Mouse (Mus musculus) gastrocnemius, postnatal 4 days (tissue): Measurements from ENCODE around the gene Tada3. TPM values are rescaled to one million over a fixed set of nuclear protein-coding genes. Genes with fewer than 3 reads are reported as not detected.
A peak's percentile ranks its signal among the peaks of the same experiment; 100 is the strongest.
"Not testable (repeated sequence)": the region's sequence is repeated elsewhere in the genome, so short reads cannot be mapped to it uniquely, and the experiment has no call there.

Experiments used
- DNase-seq, 2 experiments: peaks; one replicate each; pipeline ENCODE4 v3.0.0; 2021 to 2022; ENCODE audit warnings: low spot score in 2 of 2, mixed read lengths in 2 of 2
- microRNA-seq: library from miRNA; unstranded; fragments of <30 nt; microRNA quantifications from one replicate; pipeline ENCODE4 v1.2.0, GENCODE M21; 2021
- total RNA-seq, 2 experiments: library from RNA; stranded (reverse); gene quantifications; 2 replicates each; pipeline ENCODE4 v1.2.3; 2021

The Tada3 gene
- total RNA-seq, 2 experiments from 2014 or later: 30.0 to 32.3 TPM

- DNase-seq: peak in 1 of 2 experiments; percentile 53
These were observed 33.4 kb downstream of the Tada3 start for GRCm38 (mm10) chr6:113344321-113344720.

DNA sequence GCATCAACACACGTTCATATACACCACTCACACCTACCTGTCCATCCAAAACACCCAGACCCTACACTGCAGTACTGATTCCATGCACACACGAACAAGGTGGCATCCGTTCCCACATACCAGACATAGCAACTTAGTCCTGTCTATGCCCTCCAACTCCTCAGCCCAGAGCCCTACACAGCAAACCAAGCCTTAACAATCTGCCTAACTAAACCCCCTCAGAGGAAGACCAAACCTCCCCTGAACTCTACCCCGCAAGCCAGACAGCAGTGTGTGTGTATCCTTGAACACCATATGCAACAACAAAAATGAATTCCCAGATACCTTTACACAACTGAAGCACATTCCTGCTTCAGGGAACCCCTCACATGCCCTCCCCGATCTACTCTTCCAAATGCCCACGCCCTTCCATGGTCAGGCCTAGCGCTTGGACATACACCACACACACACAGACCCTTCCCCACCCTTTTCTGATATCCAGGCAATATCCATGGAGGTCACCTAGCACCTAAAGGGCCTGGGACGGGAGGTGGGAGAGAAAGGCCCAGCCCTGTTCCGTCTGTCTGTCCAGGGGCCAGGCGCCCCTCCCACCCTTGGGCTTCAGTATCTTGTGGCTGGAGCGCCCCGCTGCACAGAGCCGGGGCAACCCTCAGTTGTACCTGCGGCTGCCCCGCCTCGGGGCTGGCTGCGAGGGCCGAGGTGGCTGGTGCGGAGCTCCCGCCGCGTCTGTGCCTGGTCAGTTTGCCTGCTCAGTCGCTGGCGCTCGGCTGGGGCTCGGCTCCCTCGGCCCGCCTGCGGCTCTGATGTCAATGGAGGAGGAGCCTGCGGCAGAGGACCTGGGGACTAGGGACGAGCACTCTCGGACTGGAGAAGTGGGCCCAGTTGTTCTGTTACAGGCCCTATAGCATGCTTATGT lies 34.2 kb downstream of the Tada3 start, which contains the start of gene Camk1:
Gene Camk1, minus strand, starts transcription at position 808 of the 916 bp plus-strand sequence.
- DNase-seq: peak; percentile 76 to 84

DNA sequence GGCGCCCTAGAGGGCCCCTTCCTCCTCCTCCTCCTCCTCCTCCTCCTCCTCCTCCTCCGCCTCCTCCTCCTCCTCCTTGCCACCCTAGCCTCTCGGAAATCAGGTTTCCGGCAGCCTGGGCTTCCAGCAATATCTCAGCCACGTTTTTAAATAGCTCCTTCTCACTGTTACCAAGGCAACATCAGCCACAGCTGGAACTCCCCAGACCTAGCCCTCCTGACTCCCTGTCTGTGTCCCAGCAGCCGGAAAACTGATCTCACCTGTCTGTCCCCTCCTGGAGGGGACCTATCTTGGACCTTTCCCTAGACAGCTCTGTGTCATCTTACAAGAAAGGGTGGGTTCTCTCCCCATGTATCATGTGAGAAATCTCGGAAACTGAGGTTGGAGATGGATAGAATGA lies 35.4 kb downstream of the Tada3 start:
- DNase-seq: no peak

GRCm38 (mm10) chr6:113341574-113341973 lies 36.1 kb downstream of the Tada3 start:
- no peak for DNase-seq

DNA sequence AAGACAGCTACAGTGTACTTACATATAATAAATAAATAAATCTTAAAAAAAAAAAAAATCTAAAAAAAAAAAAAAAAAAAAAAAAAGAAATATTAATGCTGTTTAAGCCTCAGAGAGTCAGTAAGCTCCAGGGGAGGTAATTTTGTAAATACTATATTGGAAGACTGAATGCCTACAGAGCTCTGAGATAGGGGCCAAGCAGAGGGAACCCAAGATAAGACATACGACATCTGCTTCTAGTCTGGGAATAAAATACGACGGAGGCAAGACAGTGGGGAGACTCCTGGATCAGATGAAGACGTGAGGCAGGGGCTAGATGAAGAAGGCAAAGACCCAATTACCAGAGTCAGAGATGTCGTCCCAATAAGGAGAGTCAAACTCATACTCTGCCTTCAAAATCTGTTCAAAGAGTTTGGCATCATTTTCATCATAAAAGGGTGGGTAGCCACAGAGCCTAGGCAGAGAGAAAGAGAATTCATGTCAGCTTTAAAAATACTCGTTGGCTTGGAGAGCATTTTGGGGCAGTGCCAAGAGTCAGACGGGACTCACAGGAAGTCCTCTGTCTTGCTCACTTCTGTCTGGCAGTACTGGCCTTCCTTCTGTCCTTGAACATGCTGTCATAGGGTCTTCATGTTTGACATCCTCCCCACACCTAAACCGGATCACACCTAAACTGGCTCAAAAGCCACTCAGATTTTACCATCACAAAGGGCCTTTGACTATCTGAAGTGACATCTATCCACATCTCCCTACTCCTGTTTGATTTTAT lies 40.6 kb downstream of the Tada3 start:
- DNase-seq: no peak

- no peak for DNase-seq
These were observed 43.5 kb downstream of the Tada3 start for GRCm38 (mm10) chr6:113334216-113334615.

GRCm38 (mm10) chr6:113333137-113333950 lies 44.3 kb downstream of the Tada3 start:
- peak in 1 of 2 experiments; percentile 54 for DNase-seq

DNA sequence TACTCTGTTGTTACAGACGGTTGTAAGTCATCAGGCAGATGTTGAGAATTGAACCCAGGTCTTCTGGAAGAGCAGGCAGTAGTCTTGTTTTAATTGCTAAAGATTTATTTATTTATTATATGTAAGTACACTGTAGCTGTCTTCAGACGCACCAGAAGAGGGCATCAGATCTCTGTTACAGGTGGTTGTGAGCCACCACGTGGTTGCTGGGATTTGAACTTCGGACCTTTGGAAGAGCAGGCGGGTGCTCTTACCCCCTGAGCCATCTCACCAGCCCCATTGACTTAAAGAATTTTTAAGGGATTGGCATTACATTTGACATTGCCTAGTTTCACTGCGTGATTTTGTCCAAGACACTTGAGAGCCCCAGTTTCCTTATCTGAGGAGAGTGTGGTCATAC lies 44.9 kb downstream of the Tada3 start:
- not testable (repeated sequence) for DNase-seq

- no peak for DNase-seq
These were observed 46.0 kb downstream of the Tada3 start for GRCm38 (mm10) chr6:113331721-113332120.

DNA sequence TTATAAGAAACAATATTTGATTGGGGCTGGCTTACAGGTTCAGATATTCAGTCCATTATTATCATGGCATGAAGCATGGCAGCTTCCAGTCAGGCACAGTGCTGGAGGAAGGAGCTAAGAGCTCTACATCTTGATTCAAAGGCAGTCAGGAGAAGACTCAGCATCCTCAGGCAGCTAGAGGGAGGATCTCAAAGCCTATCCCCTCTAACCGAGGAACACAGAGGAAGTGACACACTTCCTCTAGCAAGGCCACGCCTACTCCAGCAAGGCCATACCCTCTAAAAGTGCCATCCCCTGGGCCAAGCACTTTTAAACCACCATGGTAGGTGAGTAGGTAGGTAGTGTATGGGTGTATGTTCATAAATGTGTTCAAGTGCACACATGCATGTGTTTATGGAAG lies 47.1 kb downstream of the Tada3 start:
- no peak for DNase-seq

DNA sequence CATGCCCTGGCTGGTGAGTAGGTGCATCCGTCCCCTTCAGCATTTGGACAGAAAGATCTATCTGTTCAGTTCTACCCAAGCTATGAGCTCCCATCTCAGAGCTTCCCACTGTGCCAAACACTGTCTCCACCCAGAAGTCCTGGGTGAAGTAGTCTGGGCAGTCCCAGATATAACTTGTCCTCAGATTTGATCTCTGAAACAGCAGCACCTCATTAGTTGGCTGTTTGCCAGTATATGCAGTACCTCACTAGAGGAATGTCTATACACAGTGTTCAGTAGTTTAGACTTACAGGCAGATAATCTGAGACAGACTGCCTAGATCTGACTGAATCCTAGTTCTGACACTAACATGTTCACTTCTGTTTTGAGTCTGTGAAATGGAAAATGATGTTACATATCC lies 48.3 kb downstream of the Tada3 start:
- no peak for DNase-seq

- DNase-seq: peak; percentile 90 to 95
These were observed 51.0 kb downstream of the Tada3 start, which contains the start of gene Ogg1 for GRCm38 (mm10) chr6:113326533-113327315. TSS of gene Ogg1 (plus strand) at chr6:113326972.

Small RNAs within 50 kb of the gene (microRNA-seq; reads per million reads assigned to microRNA genes)
- gene Gm24387: not detected

Other genes starting within 250 kb of the Tada3 start
- 1 to 10 TPM in 1 of 2 experiments, under 1 TPM in 1; 0.91 to 1.0 TPM for gene Lhfpl4, start 182.5 kb downstream of the Tada3 start, total RNA-seq
- 10 to 100 TPM; 15.5 to 16.9 TPM for gene Mtmr14, start 140.0 kb downstream of the Tada3 start, total RNA-seq
- under 1 TPM in 1 of 2 experiments, not detected in 1; 0.36 TPM for gene Cpne9, start 95.6 kb downstream of the Tada3 start, total RNA-seq
- gene Brpf1, start 70.7 kb downstream of the Tada3 start, total RNA-seq: 10 to 100 TPM; 20.9 to 25.5 TPM
- 10 to 100 TPM in 1 of 2 experiments, 1 to 10 TPM in 1; 7.8 to 10.1 TPM for gene Ogg1, start 50.9 kb downstream of the Tada3 start, total RNA-seq
- 10 to 100 TPM; 47.5 to 49.5 TPM for gene Camk1, start 33.9 kb downstream of the Tada3 start, total RNA-seq
- gene Arpc4, start 232 bp upstream of the Tada3 start, total RNA-seq: 100 to 1,000 TPM; 130 to 134 TPM
- 1 to 10 TPM; 3.4 to 4.6 TPM for gene Ttll3, start 11.4 kb upstream of the Tada3 start, total RNA-seq
- 10 to 100 TPM; 12.0 to 12.2 TPM for gene Rpusd3, start 41.5 kb upstream of the Tada3 start, total RNA-seq
- gene Cidec, start 57.9 kb upstream of the Tada3 start, total RNA-seq: 10 to 100 TPM; 12.4 to 25.1 TPM
- gene Jagn1, start 64.7 kb upstream of the Tada3 start, total RNA-seq: 10 to 100 TPM; 34.7 to 39.8 TPM
- gene Il17re, start 80.6 kb upstream of the Tada3 start, total RNA-seq: under 1 TPM; 0.52 to 0.88 TPM
- gene Il17rc, start 93.5 kb upstream of the Tada3 start, total RNA-seq: 10 to 100 TPM in 1 of 2 experiments, 1 to 10 TPM in 1; 9.5 to 11.0 TPM
- 10 to 100 TPM; 38.7 to 45.2 TPM for gene Creld1, start 105.4 kb upstream of the Tada3 start, total RNA-seq
- under 1 TPM; 0.13 to 0.15 TPM for gene Prrt3, start 124.0 kb upstream of the Tada3 start, total RNA-seq
- gene Emc3, start 153.8 kb upstream of the Tada3 start, total RNA-seq: 10 to 100 TPM; 50.9 to 54.5 TPM
- gene Fancd2, start 153.8 kb upstream of the Tada3 start, total RNA-seq: 1 to 10 TPM; 4.8 to 5.3 TPM
- gene Fancd2os, start 222.8 kb upstream of the Tada3 start, total RNA-seq: not detected
- gene Brk1, start 226.9 kb upstream of the Tada3 start, total RNA-seq: 10 to 100 TPM; 96.6 to 98.6 TPM
- 10 to 100 TPM; 16.1 to 20.1 TPM for gene Vhl, start 246.1 kb upstream of the Tada3 start, total RNA-seq